8 mouse cellular contexts compared by ENCODE assay signal in the genomic region with DNA sequence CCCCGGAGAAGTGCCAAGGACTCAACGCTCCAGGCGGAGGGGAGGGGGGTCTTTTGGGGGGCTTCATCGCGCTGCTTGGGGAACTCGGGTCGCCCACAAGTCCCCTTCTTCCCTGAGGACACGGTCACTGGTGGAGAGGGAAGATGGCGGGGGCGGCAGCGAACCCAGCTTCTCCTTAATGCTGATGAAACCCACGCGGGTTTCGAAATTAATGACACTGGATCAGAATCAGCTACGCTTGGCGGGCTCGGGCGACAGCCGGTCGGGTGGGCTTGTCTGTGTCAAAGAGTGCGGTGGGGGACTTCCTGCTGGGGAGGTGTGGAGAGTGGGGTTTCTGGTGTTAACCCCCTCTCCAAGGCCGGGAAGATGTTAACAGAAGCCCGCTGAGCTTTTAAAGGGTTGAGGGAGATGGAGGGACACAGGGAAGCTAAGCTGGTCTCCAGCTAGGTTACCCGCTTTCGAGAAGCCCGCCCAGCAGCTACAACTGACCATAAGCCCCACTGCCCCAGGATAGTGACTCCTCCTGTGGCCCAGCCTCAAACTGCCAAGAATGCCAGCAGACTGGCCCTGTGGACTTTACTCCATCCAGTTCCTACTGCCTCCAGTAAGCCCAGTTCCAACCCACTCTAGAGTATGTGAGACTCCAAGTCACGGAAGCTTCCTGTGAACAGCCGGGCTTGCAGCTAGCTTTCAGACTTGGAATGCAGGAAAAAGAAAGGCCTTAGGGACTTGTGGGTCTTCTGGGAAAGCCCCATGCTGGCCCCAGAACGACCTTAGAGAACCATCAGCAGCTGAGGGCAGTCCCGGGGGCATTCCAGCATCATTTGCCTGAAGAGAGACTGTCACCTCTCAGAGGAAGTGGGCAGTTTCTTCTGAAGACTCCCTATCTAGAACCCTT.
A peak's percentile ranks its signal among the peaks of the same experiment; 100 is the strongest.
DNase-seq lines count a peak whose midpoint lies in the region; ATAC-seq and TF ChIP-seq lines count a peak whose summit lies in the region.

No protein-coding gene starts in this region.

- ATAC-seq in cerebellum, adult (ENCODE audit: insufficient number of reproducible peaks, low FRiP score, low TSS enrichment), result 0 out of 2 replicates have a peak, but pooled peaks have one; percentile 39
- 0 out of 2 replicates have a peak, but pooled peaks have one; percentile 7 for ATAC-seq in forebrain, embryonic 16.5 days
- no peak for ATAC-seq in stomach, embryonic 14.5 days (ENCODE audit: insufficient number of reproducible peaks, insufficient read depth, low FRiP score, low read depth)

- peak overlapping the region; percentile 50 for H3K4me3 ChIP-seq in forebrain, embryonic 16.5 days (replicated peaks; ENCODE audit: low read length)
- peak overlapping the region; percentile 48 for H3K4me3 ChIP-seq in kidney, adult 2 months (ENCODE audit: insufficient read depth, low read depth, low read length)
- H3K4me3 ChIP-seq in stomach, embryonic 14.5 days (ENCODE audit: low read depth, low read length), result peak overlapping the region; percentile 34

- no peak for TF ChIP-seq POLR2A in kidney, adult 2 months (IDR thresholded peaks at IDR 0.05; ENCODE audit: low read depth, low read length)

- 25% methylated on average over 29 of the region's 30 CpGs for WGBS in forebrain, embryonic 16.5 days
- 18% methylated on average over 30 of the region's 30 CpGs for WGBS in kidney, adult 2 months
- 21% methylated on average over 30 of the region's 30 CpGs for WGBS in stomach, embryonic 14.5 days

- TF ChIP-seq CTCF in kidney, adult 2 months (conservative IDR thresholded peaks at IDR 0.05; ENCODE audit: insufficient read depth, insufficient read length, low read depth, low read length), result no peak

- DNase-seq in cerebellum, postnatal 36 days, result no peak
- peak; percentile 26 for DNase-seq in ZHBTc4 (ENCODE audit: low read depth, low spot score)
- peak; percentile 60 for DNase-seq in kidney, adult 2 months
- peak; percentile 35 to 36 for DNase-seq in lung, postnatal 4 days
- DNase-seq in left cerebral cortex, postnatal 10 days (ENCODE audit: extremely low spot score in 1 of 2, low spot score in 2 of 2), result no peak

- H3K27me3 ChIP-seq in forebrain, embryonic 16.5 days (replicated peaks; ENCODE audit: control insufficient read depth, insufficient read depth, low read length), result no peaks in the 10 kb centered on the region
- no peaks in the 10 kb centered on the region for H3K27me3 ChIP-seq in kidney, adult 2 months (replicated peaks; ENCODE audit: control insufficient read depth, insufficient read depth, low read length)
- H3K27me3 ChIP-seq in stomach, embryonic 14.5 days (ENCODE audit: control insufficient read depth, insufficient read depth, low read length), result no peaks in the 10 kb centered on the region

- peak overlapping the region; percentile 74 for H3K4me2 ChIP-seq in forebrain, embryonic 16.5 days (ENCODE audit: low read length)
- H3K4me2 ChIP-seq in stomach, embryonic 14.5 days (replicated peaks; ENCODE audit: low read depth, low read length), result peak overlapping the region; percentile 59

- H3K27ac ChIP-seq in forebrain, embryonic 16.5 days (ENCODE audit: low read length), result peak overlapping the region; percentile 91
- H3K27ac ChIP-seq in kidney, adult 2 months (ENCODE audit: insufficient read depth, low read depth, low read length), result peak overlapping the region; percentile 55
- peak overlapping the region; percentile 92 for H3K27ac ChIP-seq in stomach, embryonic 14.5 days (ENCODE audit: low read length)

- H3K9me3 ChIP-seq in forebrain, embryonic 16.5 days (ENCODE audit: control insufficient read depth, low read length), result 0 out of 2 replicates have a peak, but pooled peaks cover 2% of the 10 kb centered on the region
- H3K9me3 ChIP-seq in stomach, embryonic 14.5 days (ENCODE audit: control insufficient read depth, low read depth, low read length), result no peaks in the 10 kb centered on the region

- H3K9ac ChIP-seq in forebrain, embryonic 16.5 days (replicated peaks; ENCODE audit: low read depth, low read length), result peak overlapping the region; percentile 83
- peak overlapping the region; percentile 48 for H3K9ac ChIP-seq in stomach, embryonic 14.5 days (replicated peaks; ENCODE audit: low read depth, low read length)

- peaks cover 12% of the 10 kb centered on the region for H3K4me1 ChIP-seq in forebrain, embryonic 16.5 days (replicated peaks; ENCODE audit: control insufficient read depth, insufficient read depth, low read length)
- peaks cover 5% of the 10 kb centered on the region; the same call in 1 of the 2 replicates for H3K4me1 ChIP-seq in kidney, adult 2 months (ENCODE audit: control insufficient read depth, insufficient read depth, low read length)
- H3K4me1 ChIP-seq in stomach, embryonic 14.5 days (ENCODE audit: control insufficient read depth, insufficient read depth, low read length), result no peaks in the 10 kb centered on the region

- intact Hi-C loops in left cerebral cortex, postnatal 10 days (cut with DNase I), result no loop called here

- no peaks in the 10 kb centered on the region for H3K36me3 ChIP-seq in forebrain, embryonic 16.5 days (ENCODE audit: control insufficient read depth, insufficient read depth)
- no peaks in the 10 kb centered on the region for H3K36me3 ChIP-seq in kidney, adult 2 months (ENCODE audit: control insufficient read depth, insufficient read depth, low read length)
- H3K36me3 ChIP-seq in stomach, embryonic 14.5 days (ENCODE audit: control insufficient read depth, insufficient read depth, low read length), result no peaks in the 10 kb centered on the region

Comparison
In these comparisons a context has a peak if more than half of its experiments do, and no peak if none do; other contexts are left out.
1. DNase-seq: peak in ZHBTc4 (single experiment), kidney, adult 2 months (single experiment) and lung, postnatal 4 days (2 of 2); none in cerebellum, postnatal 36 days (0 of 2) and left cerebral cortex, postnatal 10 days (0 of 2).
2. Peak in every context shown above with its lines, with median percentiles within 50 percentile points of each other: H3K27ac ChIP-seq and H3K4me3 ChIP-seq.